Mouse (Mus musculus): ENCODE measurements at regions not wholly inside any gene's neighbourhood (a gene's known extent, or its start where the extent isn't known, plus 50 kb on each side); places are given as distances from the start of the nearest gene placed in this dataset.

GRCm38 (mm10) chr7:135946071-135946646, 230.0 kb upstream of the Mki67 start:
- ATAC-seq (replicated peaks; ENCODE audit: poor library complexity, severe bottlenecking): no peak

GRCm38 (mm10) chr7:135961026-135961425, 244.9 kb upstream of the Mki67 start:
- ATAC-seq (replicated peaks; ENCODE audit: poor library complexity, severe bottlenecking): no peak

- no peak for ATAC-seq (replicated peaks; ENCODE audit: poor library complexity, severe bottlenecking)
Observed at GRCm38 (mm10) chr7:135965528-135965927, 249.4 kb upstream of the Mki67 start.

GRCm38 (mm10) chr7:135966231-135966630, 250.1 kb upstream of the Mki67 start:
- ATAC-seq (replicated peaks; ENCODE audit: poor library complexity, severe bottlenecking): no peak

- ATAC-seq (replicated peaks; ENCODE audit: poor library complexity, severe bottlenecking): no peak
Observed at GRCm38 (mm10) chr7:135968638-135969037, 252.5 kb upstream of the Mki67 start.

GRCm38 (mm10) chr7:135986021-135986420, 269.9 kb upstream of the Mki67 start:
- ATAC-seq (replicated peaks; ENCODE audit: poor library complexity, severe bottlenecking): no peak

GRCm38 (mm10) chr7:135990321-135990720, 274.2 kb upstream of the Mki67 start:
- no peak for ATAC-seq (replicated peaks; ENCODE audit: poor library complexity, severe bottlenecking)

GRCm38 (mm10) chr7:135996896-135997295, 280.7 kb upstream of the Mki67 start:
- no peak for ATAC-seq (replicated peaks; ENCODE audit: poor library complexity, severe bottlenecking)

- no peak for ATAC-seq (replicated peaks; ENCODE audit: poor library complexity, severe bottlenecking)
Observed at GRCm38 (mm10) chr7:135997640-135998039, 281.5 kb upstream of the Mki67 start.

DNA sequence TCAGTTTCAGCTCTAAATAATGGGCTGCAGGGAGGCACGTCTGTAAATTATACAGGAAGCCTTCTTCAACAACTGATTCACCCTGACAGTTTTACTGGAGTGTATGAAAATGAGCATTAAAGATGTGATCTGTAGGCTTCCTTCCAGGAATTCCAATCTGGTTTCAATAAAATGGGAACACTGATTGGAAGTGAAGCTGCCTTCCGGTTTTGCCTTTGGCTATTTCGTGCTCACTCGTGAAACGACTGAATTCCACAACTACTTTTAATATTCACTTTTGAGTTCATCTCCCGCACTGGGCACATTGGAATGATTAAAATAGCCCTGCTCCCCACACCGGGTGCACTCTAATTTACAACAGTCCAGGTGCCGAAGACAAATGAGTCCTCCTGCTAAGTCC, 286.2 kb upstream of the Mki67 start:
- ATAC-seq (replicated peaks; ENCODE audit: poor library complexity, severe bottlenecking): no peak

DNA sequence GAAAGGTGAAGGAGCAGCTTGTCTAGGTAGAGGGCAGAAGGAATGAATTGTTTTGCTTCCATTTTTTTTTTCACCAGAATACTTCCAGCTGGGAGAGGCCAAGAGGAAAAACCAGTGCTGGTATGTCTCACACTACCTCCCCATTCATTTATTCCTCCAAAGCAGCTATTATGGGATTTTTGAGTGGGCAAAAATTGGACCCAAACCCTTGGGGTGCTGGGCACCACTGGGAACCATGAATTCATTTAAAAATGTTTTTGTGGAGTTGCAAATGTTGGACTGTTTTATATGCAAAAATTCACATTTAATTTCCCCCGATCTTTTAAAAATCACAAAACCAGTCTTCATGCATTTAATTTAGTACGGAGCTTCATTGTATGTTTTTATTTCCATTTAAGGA, 287.1 kb upstream of the Mki67 start:
- no peak for ATAC-seq (replicated peaks; ENCODE audit: poor library complexity, severe bottlenecking)

DNA sequence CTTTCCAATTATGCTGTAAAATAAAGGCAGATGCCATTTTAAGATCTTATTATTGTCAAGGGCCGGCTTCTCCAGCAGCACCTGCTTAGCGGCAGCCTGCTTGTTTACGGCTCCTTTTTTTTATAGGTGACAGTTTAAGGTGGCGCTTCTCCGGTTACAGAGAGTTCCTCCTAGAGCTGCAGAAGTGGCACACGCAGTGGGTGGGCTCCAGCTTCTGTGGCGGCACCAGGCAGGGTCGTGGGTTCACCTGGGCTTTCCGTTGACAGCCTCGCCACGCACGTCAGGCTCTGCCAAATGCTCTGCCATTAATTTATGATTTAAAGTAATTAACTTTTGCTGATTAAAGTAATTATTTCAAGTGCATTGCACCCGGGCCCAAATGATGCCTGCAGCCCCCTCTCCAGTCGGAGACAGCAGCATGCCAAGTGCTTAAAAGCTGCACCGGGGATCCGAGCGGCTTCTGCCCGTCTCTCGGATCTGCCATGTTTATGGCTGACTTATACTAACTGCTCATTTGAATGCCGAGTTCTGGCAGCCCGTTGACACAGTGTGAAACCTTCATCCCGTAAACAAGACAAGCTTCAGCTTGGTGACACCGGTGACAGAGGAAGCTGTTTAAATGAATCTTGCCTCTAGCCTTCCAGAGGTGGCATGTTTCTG, 291.8 kb upstream of the Mki67 start:
- ATAC-seq (replicated peaks; ENCODE audit: poor library complexity, severe bottlenecking): no peak

- ATAC-seq (replicated peaks; ENCODE audit: poor library complexity, severe bottlenecking): no peak
Observed at GRCm38 (mm10) chr7:136008486-136008885, 292.3 kb upstream of the Mki67 start.

DNA sequence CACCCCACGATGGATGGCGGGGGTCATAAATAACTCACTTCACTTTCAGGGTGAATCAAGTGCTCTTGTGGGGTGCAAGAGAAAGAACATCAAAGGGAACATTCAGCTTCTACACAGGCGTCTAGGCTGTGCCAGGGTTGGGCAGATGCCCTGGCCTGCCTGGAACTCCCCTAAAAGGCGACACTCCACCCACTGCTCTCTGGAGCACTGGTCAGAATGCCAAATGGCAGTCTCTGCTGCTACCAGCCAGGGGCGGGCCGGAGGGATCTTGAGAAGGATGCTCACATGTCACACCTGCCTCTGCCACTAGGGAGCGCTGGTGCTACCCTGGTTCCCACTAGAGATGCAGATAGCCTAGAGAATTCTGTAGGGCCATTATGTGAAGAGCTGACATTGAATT, 293.9 kb upstream of the Mki67 start:
- peak; percentile 80 for ATAC-seq (replicated peaks; ENCODE audit: poor library complexity, severe bottlenecking)

GRCm38 (mm10) chr7:136014706-136015105, 298.5 kb upstream of the Mki67 start:
- ATAC-seq (replicated peaks; ENCODE audit: poor library complexity, severe bottlenecking): no peak

DNA sequence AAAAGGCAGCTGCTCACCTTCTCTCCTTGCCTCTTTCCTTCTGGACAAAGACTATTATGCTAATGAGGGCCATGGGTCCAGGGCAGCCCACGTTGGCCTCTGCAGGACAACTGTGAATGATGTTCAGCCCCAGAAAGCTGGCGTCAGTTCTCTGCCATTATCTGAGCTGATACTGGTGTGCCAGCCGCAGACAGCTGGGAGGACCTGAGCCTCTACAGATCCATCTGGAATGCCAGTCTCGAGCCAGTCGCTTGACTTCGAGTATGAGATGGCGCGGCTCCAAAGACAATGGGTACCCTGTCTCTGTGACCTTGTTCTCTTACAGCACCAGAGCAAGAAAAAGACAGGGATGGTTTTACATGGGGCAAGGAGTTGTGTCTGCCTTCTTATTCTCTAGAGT, 300.8 kb upstream of the Mki67 start:
- no peak for ATAC-seq (replicated peaks; ENCODE audit: poor library complexity, severe bottlenecking)

- no peak for ATAC-seq (replicated peaks; ENCODE audit: poor library complexity, severe bottlenecking)
Observed at GRCm38 (mm10) chr7:136020577-136020976, 304.4 kb upstream of the Mki67 start.

GRCm38 (mm10) chr7:136021071-136021470, 304.9 kb upstream of the Mki67 start:
- no peak for ATAC-seq (replicated peaks; ENCODE audit: poor library complexity, severe bottlenecking)

DNA sequence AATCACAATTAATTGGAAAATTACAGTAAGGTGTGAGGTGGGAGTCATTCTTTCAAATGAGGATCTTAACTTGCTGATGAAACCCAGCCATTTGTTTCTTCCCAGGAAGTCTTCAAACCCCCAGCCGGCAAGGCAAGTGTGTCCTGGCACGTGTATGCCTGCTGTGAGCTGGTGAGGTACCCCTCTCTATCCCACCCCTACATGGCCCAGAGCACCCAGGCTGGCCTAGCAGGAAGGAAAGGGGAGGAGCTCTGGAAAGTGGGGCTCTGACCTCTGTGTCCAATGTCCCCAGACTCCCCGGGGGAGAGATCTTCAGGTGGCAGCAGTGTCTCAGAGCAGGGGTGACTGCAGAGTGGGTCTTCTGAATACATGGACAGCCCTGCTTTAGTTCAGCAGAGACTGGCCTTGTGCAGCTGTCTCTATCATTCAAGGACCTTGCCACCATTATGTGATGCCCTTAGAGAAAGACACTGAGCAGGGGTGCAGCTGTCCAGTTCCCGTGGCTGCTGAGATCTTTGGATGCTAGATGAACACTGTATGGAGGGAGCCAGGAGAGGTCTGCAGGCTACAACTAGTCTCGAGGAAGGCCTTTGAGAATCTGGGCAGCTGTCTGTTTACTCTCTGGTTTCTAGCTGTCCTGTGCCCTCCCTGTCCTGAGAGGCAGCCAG, 306.8 kb upstream of the Mki67 start:
- no peak for ATAC-seq (replicated peaks; ENCODE audit: poor library complexity, severe bottlenecking)

DNA sequence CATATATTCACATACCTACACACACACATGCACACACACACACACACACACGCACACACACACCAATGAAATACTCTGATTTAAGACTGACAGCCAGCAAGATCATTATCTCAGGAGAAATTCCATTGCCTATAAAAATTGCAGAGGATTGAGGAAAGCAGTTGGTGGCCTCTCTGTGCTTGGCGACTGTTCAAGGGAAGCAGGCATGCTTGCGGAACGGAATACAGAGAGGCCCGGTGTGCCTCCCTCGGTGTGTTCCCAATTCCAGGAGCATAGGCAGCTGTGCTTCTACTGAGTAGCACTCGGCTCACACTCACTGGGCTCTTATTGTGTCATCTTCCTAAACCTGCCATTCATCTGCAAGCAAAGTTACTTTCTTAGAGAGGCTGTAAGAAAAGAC, 310.3 kb upstream of the Mki67 start:
- no peak for ATAC-seq (replicated peaks; ENCODE audit: poor library complexity, severe bottlenecking)

- no peak for ATAC-seq (replicated peaks; ENCODE audit: poor library complexity, severe bottlenecking)
Observed at GRCm38 (mm10) chr7:136032026-136032425, 315.9 kb upstream of the Mki67 start.

DNA sequence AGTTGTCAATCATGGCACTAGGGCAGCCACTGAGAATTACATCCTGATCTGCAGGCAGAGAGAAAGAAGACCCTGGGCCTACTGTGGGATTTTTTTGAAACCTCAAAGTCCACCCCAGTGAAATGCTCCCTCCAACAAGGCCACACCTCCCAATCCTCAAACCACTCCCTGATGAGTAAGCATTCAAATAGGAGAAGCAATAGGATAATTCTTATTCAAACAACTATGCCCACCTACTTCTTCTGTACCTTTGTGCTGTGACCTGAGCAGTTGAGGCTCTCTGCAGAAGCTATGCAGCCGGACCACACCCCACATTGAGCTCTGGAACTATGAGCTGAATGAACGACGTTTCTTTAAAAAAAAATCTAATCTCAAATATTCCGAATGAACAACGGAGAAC, 317.4 kb upstream of the Mki67 start:
- ATAC-seq (replicated peaks; ENCODE audit: poor library complexity, severe bottlenecking): no peak

All from granulocyte monocyte progenitor cell, adult 5-6 weeks (primary cell).